ENCODE assay signal across 25 mouse cellular contexts in genomic region chr11:10283553-10283952, GRCm38 (mm10).
DNase-seq lines count a peak whose midpoint lies in the region; ATAC-seq lines count a peak whose summit lies in the region.
"Had no signal": no experiment of that assay in that cellular context is flagged by ENCODE, and none has a peak within 500 bp of the region (broad histone marks: within the 10 kb centered on the region; RNA-seq: fewer than 3 reads in every experiment).

No protein-coding gene starts in this region.

- peak; percentile 49 for DNase-seq in adrenal gland, postnatal 10 days
- DNase-seq in adrenal gland, postnatal 25 days, result no peak
- peak; percentile 62 for DNase-seq in heart, adult 11 months
- no peak for DNase-seq in heart, postnatal 10 days
- peak; percentile 41 for DNase-seq in midbrain, embryonic 14.5 days
- DNase-seq in liver, embryonic 11.5 days (ENCODE audit: low spot score), result no peak
- DNase-seq: cerebellum, adult 18-20 months; cerebellum, postnatal 36 days; forebrain, postnatal 0 days; gastrocnemius, postnatal 25 days; heart, adult 2 months; kidney, postnatal 36 days; layer of hippocampus, postnatal 36 days; liver, embryonic 13.5 days; lung, adult 2 months; lung, postnatal 14 days; thymus, adult 2 months; thymus, postnatal 4 days had no signal

- no peaks in the 10 kb centered on the region for H3K9me3 ChIP-seq in midbrain, embryonic 14.5 days (ENCODE audit: control insufficient read depth, low read length)
- H3K9me3 ChIP-seq in midbrain, embryonic 16.5 days (replicated peaks; ENCODE audit: control insufficient read depth, low read length, poor library complexity, severe bottlenecking), result no peaks in the 10 kb centered on the region
- no peaks in the 10 kb centered on the region for H3K9me3 ChIP-seq in liver, embryonic 11.5 days (ENCODE audit: control insufficient read depth, low read length)
- H3K9me3 ChIP-seq: embryonic facial prominence, embryonic 15.5 days; heart, embryonic 13.5 days; kidney, embryonic 15.5 days; limb, embryonic 13.5 days; liver, embryonic 13.5 days had no signal

- H3K27ac ChIP-seq in midbrain, embryonic 14.5 days (replicated peaks; ENCODE audit: low read depth, low read length), result no peak overlapping the region
- no peak overlapping the region for H3K27ac ChIP-seq in midbrain, embryonic 16.5 days (ENCODE audit: low read length)
- H3K27ac ChIP-seq in liver, embryonic 11.5 days (ENCODE audit: low read depth, low read length), result no peak overlapping the region
- H3K27ac ChIP-seq: embryonic facial prominence, embryonic 15.5 days; heart, adult 2 months; heart, embryonic 13.5 days; kidney, embryonic 15.5 days; limb, embryonic 13.5 days; liver, embryonic 13.5 days had no signal

- no peaks in the 10 kb centered on the region for H3K27me3 ChIP-seq in midbrain, embryonic 14.5 days (ENCODE audit: control insufficient read depth, insufficient read depth, low read length)
- H3K27me3 ChIP-seq in midbrain, embryonic 16.5 days (ENCODE audit: control insufficient read depth, insufficient read depth, low read depth, low read length), result no peaks in the 10 kb centered on the region
- H3K27me3 ChIP-seq in liver, embryonic 11.5 days (replicated peaks; ENCODE audit: control insufficient read depth, insufficient read depth, low read length), result no peaks in the 10 kb centered on the region
- H3K27me3 ChIP-seq: embryonic facial prominence, embryonic 15.5 days; heart, embryonic 13.5 days; kidney, embryonic 15.5 days; limb, embryonic 13.5 days; liver, embryonic 13.5 days had no signal

- H3K4me2 ChIP-seq in midbrain, embryonic 14.5 days (ENCODE audit: low read length), result no peak overlapping the region
- H3K4me2 ChIP-seq in midbrain, embryonic 16.5 days (ENCODE audit: low read length), result no peak overlapping the region
- no peak overlapping the region for H3K4me2 ChIP-seq in liver, embryonic 11.5 days
- H3K4me2 ChIP-seq: embryonic facial prominence, embryonic 15.5 days; heart, embryonic 13.5 days; kidney, embryonic 15.5 days; limb, embryonic 13.5 days; liver, embryonic 13.5 days had no signal

- no peak overlapping the region for H3K4me3 ChIP-seq in midbrain, embryonic 14.5 days (replicated peaks; ENCODE audit: low read depth, low read length)
- no peak overlapping the region for H3K4me3 ChIP-seq in midbrain, embryonic 16.5 days (ENCODE audit: low read depth, low read length)
- H3K4me3 ChIP-seq in liver, embryonic 11.5 days (ENCODE audit: low read depth, low read length), result no peak overlapping the region
- H3K4me3 ChIP-seq: embryonic facial prominence, embryonic 15.5 days; heart, adult 2 months; heart, embryonic 13.5 days; kidney, embryonic 15.5 days; limb, embryonic 13.5 days; liver, embryonic 13.5 days had no signal

- H3K36me3 ChIP-seq in midbrain, embryonic 14.5 days (ENCODE audit: control insufficient read depth, insufficient read depth, low read length), result no peaks in the 10 kb centered on the region
- no peaks in the 10 kb centered on the region for H3K36me3 ChIP-seq in midbrain, embryonic 16.5 days (ENCODE audit: control insufficient read depth, insufficient read depth, low read length)
- H3K36me3 ChIP-seq in liver, embryonic 11.5 days (ENCODE audit: control insufficient read depth, insufficient read depth, low read length), result no peaks in the 10 kb centered on the region
- H3K36me3 ChIP-seq: embryonic facial prominence, embryonic 15.5 days; heart, embryonic 13.5 days; kidney, embryonic 15.5 days; limb, embryonic 13.5 days; liver, embryonic 13.5 days had no signal

- no peak overlapping the region for H3K9ac ChIP-seq in midbrain, embryonic 14.5 days (replicated peaks; ENCODE audit: low read length)
- no peak overlapping the region for H3K9ac ChIP-seq in midbrain, embryonic 16.5 days (ENCODE audit: low read depth, low read length)
- no peak overlapping the region for H3K9ac ChIP-seq in liver, embryonic 11.5 days (ENCODE audit: low read depth, low read length)
- H3K9ac ChIP-seq: embryonic facial prominence, embryonic 15.5 days; forebrain, postnatal 0 days; heart, embryonic 13.5 days; kidney, embryonic 15.5 days; limb, embryonic 13.5 days; liver, embryonic 13.5 days had no signal

- ATAC-seq in midbrain, embryonic 14.5 days (ENCODE audit: low FRiP score, low TSS enrichment), result no peak
- ATAC-seq in midbrain, embryonic 16.5 days, result no peak
- no peak for ATAC-seq in liver, embryonic 11.5 days (replicated peaks; ENCODE audit: low FRiP score)
- ATAC-seq: CD4-positive, CD25-positive, alpha-beta regulatory T cell, adult 4 months; forebrain, postnatal 0 days; intestine, postnatal 0 days had no signal

- intact Hi-C loops in heart, postnatal 10 days (cut with DNase I), result no loop called here

- no peaks in the 10 kb centered on the region for H3K4me1 ChIP-seq in midbrain, embryonic 14.5 days (ENCODE audit: control insufficient read depth, insufficient read depth, low read length)
- no peaks in the 10 kb centered on the region; the same call in 1 of the 2 replicates for H3K4me1 ChIP-seq in midbrain, embryonic 16.5 days (ENCODE audit: control insufficient read depth, insufficient read depth, low read length)
- H3K4me1 ChIP-seq in liver, embryonic 11.5 days (replicated peaks; ENCODE audit: control insufficient read depth, insufficient read depth, low read length), result no peaks in the 10 kb centered on the region
- H3K4me1 ChIP-seq: embryonic facial prominence, embryonic 15.5 days; heart, embryonic 13.5 days; kidney, embryonic 15.5 days; limb, embryonic 13.5 days; liver, embryonic 13.5 days had no signal

Comparison
In these comparisons a context has a peak if more than half of its experiments do, and no peak if none do; other contexts are left out.
1. DNase-seq: peak in adrenal gland, postnatal 10 days (single experiment), heart, adult 11 months (single experiment) and midbrain, embryonic 14.5 days (single experiment); none in adrenal gland, postnatal 25 days (single experiment), heart, postnatal 10 days (0 of 2) and liver, embryonic 11.5 days (single experiment).